Mouse (Mus musculus): Measurements from ENCODE around the gene Chpf. TPM values are rescaled to one million over a fixed set of nuclear protein-coding genes. Genes with fewer than 3 reads are reported as not detected.

The Chpf gene
- total RNA-seq, 2 experiments from 2014 or later, result 47.6 to 51.6 TPM

DNA sequence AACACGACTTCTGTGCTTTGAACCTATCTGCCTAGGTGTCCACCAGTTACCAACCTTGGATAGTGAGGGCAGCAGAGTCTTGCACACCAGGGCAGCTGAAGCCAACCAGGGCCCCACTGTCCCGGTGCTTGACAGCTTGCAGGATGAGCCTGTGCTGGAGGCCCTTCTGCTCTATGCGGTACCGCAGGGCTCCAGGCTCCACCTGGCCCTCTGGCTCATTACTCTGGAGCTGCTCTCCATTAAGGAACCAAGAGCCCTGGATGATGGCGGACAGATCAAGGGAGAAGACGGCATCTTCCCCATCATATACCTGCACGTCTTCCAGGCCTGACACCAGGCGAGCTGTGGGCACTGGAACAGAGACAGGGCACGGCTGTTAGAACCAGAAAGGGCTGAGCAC lies 22.8 kb upstream of the Chpf start:
- no peak for DNase-seq (ENCODE audit: low spot score in 2 of 2)

DNA sequence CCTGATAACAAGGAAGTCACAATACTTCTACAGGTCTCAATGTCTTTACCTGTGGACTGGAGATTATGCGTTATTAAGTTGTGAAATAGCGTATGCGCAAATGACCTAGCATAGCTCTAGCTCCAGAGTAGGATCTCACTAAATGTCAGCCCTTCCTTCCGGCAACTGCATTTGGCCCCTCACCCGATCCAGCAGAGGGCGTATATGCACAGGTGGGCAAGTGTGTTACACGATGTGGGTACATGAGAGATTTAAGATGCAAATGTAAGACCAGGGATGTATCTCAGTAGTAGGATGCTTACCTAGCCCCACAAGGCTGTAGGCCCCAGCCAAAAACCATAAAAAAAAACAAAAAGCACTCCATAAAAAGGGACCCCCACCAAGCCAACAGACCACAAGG lies 20.3 kb upstream of the Chpf start:
- no peak for DNase-seq (ENCODE audit: low spot score in 2 of 2)

DNA sequence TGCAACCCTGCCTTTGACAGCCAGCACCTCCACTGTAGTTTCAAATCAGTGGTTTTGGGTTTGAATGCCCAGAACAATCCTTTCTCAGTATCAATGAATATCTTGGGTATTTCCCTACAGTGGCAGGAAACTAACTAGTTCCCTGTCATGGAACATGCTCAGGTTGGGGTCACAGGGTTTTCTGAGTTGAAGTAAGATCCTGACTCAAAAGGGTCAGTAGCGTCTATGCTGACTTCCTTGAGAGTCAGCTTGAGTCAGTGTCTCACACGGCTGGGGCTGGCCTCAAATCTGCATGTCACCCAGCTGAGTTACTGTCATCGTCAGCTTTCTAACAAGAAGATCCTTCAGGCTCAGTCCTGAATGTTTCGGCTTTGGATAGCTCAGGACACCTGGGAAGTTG lies 19.8 kb upstream of the Chpf start:
- DNase-seq (ENCODE audit: low spot score in 2 of 2), result no peak

DNA sequence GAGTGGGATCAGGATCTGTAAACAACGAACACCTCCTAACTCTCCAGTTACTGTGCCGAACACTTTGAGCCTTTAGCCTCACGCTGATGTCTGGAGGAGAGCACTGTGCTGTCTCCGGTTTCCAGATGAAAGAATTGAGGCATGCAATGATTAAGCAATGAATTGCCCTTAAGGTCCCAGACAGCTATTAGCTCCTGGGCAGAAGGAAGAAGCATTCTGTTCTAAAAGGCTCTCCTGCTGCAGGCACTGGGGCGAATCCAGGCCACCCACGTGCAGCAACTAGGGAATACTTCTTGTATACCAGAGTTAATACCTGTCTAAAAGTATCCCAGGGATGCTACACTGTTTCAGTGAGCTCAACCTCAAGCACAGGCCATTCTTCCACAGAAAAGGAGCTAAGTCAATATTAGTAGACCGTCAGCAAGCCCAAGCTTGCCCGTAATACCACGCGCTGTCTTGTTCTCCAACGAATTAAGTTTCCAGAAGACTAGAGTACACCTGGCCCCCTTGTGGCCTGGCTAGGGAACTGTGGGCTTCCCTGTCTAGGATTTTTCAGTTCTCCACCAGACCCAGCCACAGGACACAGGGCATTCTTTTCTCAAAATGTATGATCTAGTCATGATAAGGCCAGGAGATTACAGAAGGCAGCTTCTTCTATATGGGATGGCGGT lies 15.9 kb upstream of the Chpf start:
- no peak for DNase-seq (ENCODE audit: low spot score in 2 of 2)

DNA sequence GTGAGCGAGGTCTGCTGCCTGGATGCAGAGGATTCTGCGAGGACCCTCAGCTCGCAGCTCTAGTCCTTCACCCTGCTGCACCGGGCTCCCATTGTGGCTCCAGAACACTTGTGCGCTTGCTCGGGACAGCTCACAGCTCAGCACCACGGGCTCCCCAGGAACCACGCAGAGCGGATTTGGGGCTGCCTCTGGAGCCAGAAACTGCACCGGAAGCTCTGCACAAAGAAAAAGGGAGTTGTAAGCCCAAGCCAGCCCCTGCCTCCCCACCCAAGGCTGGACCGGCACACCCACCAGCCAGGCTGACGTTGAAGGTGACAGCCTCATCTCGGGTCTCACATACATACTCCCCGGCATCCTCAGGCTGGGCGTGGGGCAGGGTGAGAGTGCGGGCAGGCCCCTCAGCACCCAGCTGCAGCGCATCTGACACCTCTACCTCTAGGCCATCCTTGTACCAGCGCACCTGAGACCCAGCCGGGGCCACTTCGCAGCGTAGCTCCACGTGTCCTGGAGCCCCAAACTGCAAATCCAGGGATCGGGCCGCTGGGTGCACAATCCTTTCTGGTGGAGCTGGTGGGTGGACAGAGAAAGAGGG lies 13.6 kb upstream of the Chpf start:
- DNase-seq (ENCODE audit: low spot score in 2 of 2), result no peak

DNA sequence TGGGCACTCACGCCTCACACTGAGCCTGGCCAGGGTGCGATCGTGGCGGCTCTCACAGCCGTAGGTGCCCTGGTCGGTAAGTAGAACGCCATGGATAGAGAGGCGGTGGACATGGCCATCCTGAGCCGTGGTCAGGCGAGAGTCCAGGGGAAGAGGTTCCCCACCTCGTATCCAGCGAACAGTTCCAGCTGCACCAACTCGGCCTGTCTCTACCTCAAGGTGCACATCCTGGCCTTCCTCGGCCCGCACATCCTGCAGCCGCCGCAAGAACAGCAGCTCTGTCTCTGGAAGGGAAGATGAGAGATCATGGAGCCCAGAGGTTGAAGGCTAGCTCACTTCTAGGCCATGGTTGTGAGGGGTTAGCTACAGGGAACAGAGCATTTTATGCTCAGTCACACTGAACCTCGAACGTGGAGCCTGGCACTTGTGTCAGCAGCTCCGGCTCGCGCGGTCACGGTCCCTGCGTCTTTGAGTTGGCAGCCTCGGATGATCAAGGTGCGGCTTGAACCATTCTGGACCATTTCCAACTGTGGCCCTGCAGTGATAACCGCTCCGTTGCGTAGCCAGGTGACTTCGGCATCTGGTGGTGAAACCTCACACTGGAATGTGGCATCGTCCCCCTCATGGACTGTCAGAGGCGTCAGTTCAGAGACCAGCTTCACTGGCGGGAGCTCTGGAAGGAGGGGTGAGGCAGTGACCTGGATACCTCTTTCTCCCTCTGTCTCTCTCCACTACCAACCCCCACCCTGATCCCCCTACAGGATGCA lies 11.9 kb upstream of the Chpf start:
- DNase-seq (ENCODE audit: low spot score in 2 of 2), result no peak

DNA sequence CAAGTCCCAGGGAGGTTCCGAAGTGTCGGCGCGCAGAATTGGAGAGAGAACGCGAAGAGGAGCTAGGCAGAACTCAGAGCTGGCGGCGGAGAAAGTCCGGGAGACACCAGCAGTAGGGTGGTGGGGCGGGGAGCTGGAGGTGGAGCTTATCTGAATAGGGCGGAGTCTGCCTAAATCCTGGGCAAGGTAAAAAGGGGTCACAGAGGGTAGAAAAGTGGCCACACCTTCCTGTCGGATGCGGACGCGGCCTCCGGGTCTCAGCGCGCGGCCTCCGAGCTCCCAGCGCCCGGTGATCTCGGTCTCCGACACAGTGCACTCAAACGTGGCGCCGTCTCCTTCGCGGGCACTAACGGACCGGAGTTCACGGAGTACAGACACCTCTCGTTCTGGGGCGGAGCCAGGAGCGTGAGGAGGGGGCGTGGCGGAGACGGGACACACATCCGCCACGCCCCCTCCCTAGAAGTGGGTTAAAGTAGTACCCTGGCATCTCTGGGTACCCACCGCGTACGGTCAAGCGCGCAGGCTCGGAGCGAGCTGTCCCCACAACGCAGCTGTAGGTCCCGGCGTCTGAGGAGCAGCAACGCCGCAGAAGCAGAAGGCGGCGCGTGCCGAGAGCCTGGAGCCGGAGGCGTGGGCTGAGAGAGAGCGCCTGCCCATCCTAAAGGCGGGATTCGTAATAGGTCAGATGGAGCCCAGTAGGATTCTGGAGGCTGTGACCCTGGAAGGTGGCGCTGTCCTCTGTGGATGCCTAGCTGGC lies 8.5 kb upstream of the Chpf start:
- DNase-seq (ENCODE audit: low spot score in 2 of 2), result peak in 1 of 2 experiments; percentile 53

DNA sequence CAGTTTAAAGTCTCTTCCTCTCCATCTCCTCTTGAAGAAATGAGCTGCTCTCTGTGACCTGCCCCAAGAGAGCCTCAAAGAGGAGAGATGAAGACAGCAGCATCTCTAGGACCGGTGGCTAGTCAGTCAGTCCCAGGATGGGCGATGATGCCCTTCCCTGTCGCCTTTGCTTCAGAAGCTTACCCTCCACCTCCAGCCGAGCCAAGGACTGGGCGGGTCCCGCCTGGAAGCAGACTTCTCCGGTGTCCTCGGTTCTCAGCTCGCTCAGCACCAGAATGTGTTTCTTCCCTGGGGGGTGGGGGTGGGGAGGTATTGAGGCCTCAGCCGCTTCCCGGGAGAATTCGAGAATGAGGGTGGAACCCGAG lies 7.9 kb upstream of the Chpf start:
- DNase-seq (ENCODE audit: low spot score in 2 of 2), result no peak

DNA sequence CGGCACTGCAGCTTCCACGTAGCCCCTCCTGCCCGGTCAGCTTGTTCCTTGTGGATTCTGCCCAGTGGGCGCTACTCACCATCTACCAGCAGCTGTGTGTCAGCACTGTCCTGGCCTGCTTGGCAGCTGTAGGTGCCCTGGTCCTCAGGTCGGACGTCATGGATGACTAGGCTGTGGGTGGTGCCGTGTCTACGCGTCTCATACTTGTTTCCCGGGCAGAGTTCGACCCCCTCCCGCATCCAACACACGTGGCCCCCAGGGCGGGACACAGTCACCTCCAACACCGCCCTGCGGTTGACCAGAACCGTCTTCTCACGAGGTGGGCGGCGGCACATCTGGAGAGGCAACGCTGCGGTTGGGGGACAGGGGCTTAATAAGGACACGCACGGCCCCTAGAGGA lies 7.5 kb upstream of the Chpf start:
- no peak for DNase-seq (ENCODE audit: low spot score in 2 of 2)

DNA sequence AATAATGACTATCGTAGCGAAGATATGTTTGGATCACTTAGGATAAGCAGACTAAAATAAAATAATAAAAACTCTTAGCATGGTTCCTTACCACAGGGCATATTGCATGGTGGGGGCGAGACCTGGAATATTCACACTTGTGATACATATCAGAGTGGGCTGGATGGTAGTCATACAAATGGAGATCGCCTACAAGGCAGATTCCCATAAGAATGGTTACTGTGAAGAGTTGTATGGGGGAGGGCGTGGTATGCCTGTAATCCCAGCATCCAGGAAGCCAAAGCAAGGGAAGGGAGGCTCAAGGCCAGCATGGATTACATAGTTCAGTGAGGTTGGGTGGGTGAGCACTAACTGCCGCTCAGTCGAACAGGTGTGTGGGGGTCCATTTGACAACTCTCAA lies 1.6 kb upstream of the Chpf start:
- DNase-seq (ENCODE audit: low spot score in 2 of 2), result no peak

DNA sequence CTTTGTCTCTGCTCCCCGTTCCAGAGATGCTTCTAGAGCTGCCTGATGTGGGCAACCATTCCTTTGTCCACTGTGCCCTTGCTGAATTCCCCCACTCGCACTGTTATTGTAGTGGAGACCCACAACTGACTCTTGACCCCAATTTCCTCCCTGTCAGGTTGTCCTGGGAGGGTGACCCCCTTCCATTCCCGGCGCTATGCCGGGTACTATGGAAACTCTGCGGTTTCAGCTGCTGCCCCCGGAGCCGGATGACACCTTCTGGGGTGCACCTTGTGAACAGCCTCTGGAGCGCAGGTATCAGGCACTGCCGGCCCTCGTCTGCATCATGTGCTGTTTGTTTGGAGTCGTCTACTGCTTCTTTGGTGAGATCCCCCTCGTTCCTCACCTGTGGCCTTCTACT lies 929 bp upstream of the Chpf start:
- no peak for DNase-seq (ENCODE audit: low spot score in 2 of 2)

DNA sequence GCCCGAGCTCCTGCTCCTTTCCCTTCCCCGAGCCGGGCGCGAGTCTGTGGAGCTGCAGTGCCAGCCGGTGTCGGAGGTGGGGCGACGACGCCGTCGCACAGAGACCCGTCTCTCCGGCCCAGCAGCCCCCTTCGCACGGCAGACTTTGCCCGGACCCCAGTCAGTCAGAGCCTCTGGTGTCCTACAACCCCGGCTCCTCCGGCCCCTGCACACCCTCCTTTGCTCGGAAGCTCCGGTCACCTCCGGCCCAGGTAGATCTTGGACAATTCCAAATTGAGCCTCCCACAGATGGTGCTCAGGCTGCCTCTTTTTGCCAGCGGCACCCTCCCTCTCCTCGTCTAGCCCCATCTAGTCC lies 505 bp upstream of the Chpf start:
- no peak for DNase-seq (ENCODE audit: low spot score in 2 of 2)

DNA sequence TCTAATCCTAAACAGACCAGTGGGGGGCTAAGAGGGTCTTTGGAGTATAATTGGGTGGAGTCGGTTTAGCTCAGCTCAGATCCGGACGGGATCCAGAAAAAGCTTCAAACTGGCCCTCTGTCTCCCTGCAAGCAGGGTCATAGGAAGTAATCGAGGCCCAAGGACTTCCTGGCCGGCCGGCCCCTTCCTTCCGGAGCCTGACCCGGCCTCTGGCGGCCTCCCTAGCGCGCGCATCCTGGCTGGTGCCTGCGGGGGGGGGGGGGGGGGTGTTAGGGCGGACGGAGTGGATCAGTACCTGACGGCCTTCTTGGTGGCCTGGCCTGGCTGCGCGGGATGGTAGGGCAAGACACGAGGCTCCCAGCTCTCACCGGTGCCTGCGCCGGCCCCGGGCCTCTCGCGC lies 610 bp downstream of the Chpf start:
- DNase-seq (ENCODE audit: low spot score in 2 of 2), result no peak

DNA sequence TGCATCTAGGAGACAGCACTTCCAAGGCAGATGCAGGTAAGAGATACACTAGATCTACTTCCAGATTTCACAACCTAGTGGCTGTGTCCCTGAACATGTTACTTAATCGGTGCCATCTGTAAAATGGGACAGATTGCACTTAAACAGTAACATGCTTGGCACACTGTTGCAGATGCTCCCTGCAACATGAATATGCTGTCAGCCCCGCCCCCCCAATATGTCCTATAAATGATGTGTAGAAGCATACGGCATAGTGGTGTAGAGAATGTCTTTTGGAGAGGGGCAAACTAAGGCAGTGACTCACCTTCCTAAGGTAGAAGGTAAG lies 1.2 kb downstream of the Chpf start:
- DNase-seq (ENCODE audit: low spot score in 2 of 2), result no peak

DNA sequence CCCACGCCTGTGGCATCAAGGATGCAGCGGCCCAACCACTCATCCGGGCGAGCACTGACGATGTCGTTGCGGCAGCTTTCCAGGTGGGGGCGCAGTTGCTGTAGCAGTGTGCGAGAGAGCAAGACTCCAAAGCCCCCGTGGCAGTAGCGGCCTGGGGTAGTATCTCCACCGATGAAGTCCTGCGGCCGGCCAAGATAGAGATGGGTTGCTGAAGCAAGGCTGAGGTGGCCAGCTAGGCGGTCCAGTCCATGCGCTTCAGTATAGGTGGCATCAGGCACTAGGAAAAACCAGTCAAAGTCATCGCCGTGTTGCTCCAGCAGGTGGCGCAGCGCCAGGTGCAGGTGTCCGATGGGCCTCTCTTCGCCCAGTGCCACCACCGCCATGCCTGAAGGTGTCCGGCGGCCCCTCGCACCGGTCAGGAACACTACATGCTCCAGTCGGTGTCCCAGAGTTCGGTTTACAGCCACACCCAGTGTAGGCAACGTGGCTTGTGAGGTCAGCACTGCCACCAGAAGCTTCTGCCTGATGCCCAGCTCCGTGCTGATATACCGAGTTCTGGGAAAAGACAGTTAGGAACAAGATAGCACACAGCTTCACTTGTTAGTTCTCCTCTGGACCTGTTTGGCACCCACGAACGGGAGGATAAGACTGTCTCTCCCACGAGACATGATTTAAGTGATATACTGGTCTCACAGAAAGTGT lies 1.7 kb downstream of the Chpf start:
- DNase-seq (ENCODE audit: low spot score in 2 of 2), result peak; percentile 61 to 79

DNA sequence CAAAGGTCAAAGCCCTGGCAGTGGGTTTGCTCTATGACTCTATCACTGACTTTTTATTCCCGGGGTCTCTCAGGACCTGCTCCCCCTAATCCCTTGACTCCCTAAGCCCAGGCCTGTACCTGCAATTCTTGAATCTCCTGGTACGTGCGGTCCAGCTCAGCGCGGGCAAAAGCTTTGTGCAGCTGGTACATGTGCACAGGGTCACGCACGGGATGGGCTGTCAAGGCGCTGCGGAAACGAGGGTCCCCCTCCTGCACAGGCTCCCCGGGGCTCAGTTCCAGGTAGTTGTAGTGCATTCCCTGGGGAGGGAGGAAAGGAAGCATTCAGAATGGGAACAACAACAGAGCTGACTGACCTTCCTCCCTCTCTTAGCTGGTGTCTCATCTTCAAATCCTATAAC lies 2.7 kb downstream of the Chpf start:
- DNase-seq (ENCODE audit: low spot score in 2 of 2), result no peak

DNA sequence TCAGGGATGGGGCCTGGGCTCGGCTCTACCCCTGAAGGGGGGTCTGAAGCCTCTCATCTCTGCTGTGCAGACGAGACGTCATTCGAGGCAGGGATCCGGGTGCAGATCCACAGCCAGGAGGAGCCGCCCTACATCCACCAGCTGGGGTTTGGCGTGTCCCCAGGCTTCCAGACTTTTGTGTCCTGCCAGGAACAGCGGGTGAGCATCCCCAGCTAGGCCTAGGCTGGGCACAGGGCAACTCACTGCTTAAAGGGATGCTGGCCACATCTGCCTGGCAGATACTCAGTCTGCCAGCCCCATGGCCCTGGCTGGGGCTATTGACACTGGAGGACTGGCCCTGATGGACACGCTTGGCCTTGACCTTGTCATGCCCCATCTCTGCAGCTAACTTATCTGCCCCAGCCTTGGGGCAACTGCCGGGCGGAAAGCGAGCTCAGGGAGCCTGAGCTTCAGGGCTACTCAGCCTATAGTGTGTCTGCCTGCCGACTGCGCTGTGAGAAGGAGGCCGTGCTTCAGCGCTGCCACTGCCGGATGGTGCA lies 9.8 kb downstream of the Chpf start:
- DNase-seq (ENCODE audit: low spot score in 2 of 2), result no peak

DNA sequence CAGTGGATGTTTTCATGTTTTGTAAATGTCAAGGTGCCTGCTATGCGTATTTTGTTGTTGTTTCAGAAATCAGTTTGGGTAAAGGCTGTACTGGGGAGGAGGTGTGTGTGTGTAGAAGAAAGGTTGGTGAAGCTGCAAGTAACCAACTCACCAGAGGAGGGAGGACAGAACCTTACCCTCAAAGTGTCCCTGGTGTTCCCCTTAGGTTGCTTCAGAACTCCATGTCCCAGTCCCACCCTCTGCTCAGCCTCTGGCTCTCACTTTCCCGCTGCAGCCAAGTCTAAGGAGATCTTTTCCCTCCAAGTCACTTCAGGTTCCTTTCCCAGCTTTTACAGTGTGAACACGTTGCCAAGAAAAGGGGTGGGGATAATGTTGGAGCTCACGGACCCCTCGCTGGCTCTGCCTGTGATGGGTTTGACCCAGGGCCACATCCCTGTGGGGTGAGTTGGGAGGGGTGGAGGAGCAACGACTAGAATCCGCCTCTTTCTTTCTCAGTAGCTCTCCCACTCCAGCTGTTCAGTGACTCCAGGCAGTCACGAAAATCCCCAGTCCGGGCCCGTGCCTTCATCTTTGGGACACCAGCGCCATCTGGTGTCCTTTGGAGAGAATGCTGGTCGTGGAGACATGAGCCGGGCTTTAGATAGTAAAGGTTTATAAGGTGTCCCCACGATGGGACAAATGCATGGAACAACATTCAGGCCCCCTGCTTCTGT lies 11.7 kb downstream of the Chpf start:
- DNase-seq (ENCODE audit: low spot score in 2 of 2), result peak; percentile 64 to 80

DNA sequence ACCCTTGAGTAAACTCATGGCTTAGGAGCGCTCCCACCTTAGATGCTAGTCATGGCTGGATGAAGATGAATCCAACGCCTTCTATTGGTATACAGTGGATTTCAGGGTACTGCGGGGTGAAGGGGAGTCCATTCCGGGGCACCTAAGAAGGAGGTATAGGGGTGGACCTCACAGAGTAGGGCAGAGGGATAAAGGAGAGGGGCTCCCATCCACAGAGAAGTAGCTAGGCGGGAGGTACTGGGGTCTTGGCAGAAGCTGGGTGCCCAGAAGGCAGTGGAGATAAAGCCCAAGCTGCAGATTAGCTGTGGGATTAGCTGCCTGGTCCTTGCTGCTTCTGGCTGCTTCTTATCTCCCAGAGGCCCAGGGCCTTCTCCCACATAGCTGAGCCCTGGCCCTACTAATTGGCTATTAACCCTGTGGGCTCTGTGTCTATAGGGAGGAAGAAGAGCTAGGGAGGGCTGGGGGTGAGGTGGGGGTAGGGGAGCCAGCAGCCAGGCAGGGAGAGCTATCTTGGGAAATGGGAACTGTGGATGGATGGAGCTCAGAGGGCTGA lies 15.4 kb downstream of the Chpf start:
- no peak for DNase-seq (ENCODE audit: low spot score in 2 of 2)

DNA sequence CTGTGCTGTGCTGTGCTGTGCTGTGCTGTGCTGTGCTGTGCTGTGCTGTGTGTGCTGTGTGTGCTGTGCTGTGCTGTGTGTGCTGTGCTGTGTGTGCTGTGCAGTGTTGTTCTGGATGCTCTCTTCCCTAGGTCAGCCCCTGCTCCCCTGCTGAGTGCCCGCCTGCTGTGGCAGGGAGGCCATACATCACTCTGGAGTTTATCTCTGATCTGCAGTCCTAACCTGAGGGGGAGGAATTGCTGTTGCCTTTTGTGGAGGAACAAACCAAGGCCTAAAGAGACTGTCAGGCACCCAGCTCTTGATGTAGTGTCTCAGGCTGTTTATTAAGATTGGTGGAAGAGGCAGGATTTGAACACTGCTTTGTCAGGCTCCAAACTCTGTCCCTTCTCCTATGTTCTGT lies 16.5 kb downstream of the Chpf start:
- no peak for DNase-seq (ENCODE audit: low spot score in 2 of 2)
